ENCODE assay signal across 8 mouse cellular contexts in genomic region chr3:97942260-97942950, GRCm38 (mm10). TPM values are rescaled to one million over a fixed set of nuclear protein-coding genes. Genes with fewer than 3 reads are reported as not detected.
DNase-seq lines count a peak whose midpoint lies in the region; ATAC-seq and TF ChIP-seq lines count a peak whose summit lies in the region.

No protein-coding gene starts in this region.

- peak overlapping the region; percentile 30 for H3K4me2 ChIP-seq in forebrain, embryonic 14.5 days (ENCODE audit: low read length)
- peak overlapping the region; percentile 42 for H3K4me2 ChIP-seq in hindbrain, embryonic 12.5 days (replicated peaks)
- peak overlapping the region; percentile 31 for H3K4me2 ChIP-seq in midbrain, postnatal 0 days (ENCODE audit: low read depth, low read length, poor library complexity, severe bottlenecking)

- no peak; a peak in 1 of 4 replicates for TF ChIP-seq EP300 in MEL (IDR thresholded peaks at IDR 0.05; ENCODE audit: low read depth in 1 of 2, low read length in 2 of 2)

- intact Hi-C loops in left cerebral cortex, postnatal 36 days (cut with DNase I) = no loop called here

- peak in 1 of 3 experiments; percentile 17; a peak in 2 of 6 replicates for TF ChIP-seq CTCF in MEL (IDR thresholded peaks at IDR 0.05 in 2 of 3, conservative IDR thresholded peaks at IDR 0.05 in 1 of 3; ENCODE audit: control insufficient read depth in 1 of 3, insufficient read depth in 1 of 3, low read depth in 2 of 3, low read length in 3 of 3, poor library complexity in 1 of 3, severe bottlenecking in 1 of 3)
- no peak for TF ChIP-seq CTCF in liver, adult 2 months (IDR thresholded peaks at IDR 0.05; ENCODE audit: low read depth, low read length)
- TF ChIP-seq CTCF in midbrain, postnatal 0 days (IDR thresholded peaks at IDR 0.05) = peak; percentile 27

- TF ChIP-seq RAD21 in MEL (IDR thresholded peaks at IDR 0.05; ENCODE audit: low read depth, low read length) = no peak

- H3K27ac ChIP-seq in MEL (ENCODE audit: control insufficient read depth, low read depth, low read length) = peak overlapping the region; percentile 87
- no peak overlapping the region for H3K27ac ChIP-seq in forebrain, embryonic 14.5 days (ENCODE audit: low read depth, low read length)
- H3K27ac ChIP-seq in hindbrain, embryonic 12.5 days = peak overlapping the region; percentile 79
- no peak overlapping the region for H3K27ac ChIP-seq in liver, adult 2 months (replicated peaks; ENCODE audit: insufficient read depth, low read depth, low read length)
- H3K27ac ChIP-seq in midbrain, postnatal 0 days (ENCODE audit: low read depth, low read length) = no peak overlapping the region

- peaks cover under 1% of the 10 kb centered on the region; the same call in 1 of the 2 replicates for H3K79me2 ChIP-seq in MEL (ENCODE audit: control insufficient read depth, insufficient read depth, low read length, poor library complexity)
- no peaks in the 10 kb centered on the region for H3K79me2 ChIP-seq in liver, adult 2 months (ENCODE audit: control insufficient read depth, insufficient read depth, low read length)

- no peaks in the 10 kb centered on the region for H3K27me3 ChIP-seq in MEL (ENCODE audit: control insufficient read depth in 1 of 2, insufficient read depth in 2 of 2, low read length in 2 of 2)
- H3K27me3 ChIP-seq in forebrain, embryonic 14.5 days (replicated peaks; ENCODE audit: control insufficient read depth, insufficient read depth, low read length) = no peaks in the 10 kb centered on the region
- no peaks in the 10 kb centered on the region for H3K27me3 ChIP-seq in hindbrain, embryonic 12.5 days
- no peaks in the 10 kb centered on the region for H3K27me3 ChIP-seq in liver, adult 2 months (ENCODE audit: control insufficient read depth, insufficient read depth, low read length)
- H3K27me3 ChIP-seq in midbrain, postnatal 0 days (ENCODE audit: insufficient read depth, low read length) = no peaks in the 10 kb centered on the region; the same call in 1 of the 2 replicates

- peaks cover 0 to 55% of the 10 kb centered on the region in 2 experiments; a peak in 2 of 4 replicates for H3K36me3 ChIP-seq in MEL (ENCODE audit: control insufficient read depth in 1 of 2, insufficient read depth in 2 of 2, low read length in 2 of 2)
- H3K36me3 ChIP-seq in forebrain, embryonic 14.5 days (ENCODE audit: control insufficient read depth, insufficient read depth, low read length) = no peaks in the 10 kb centered on the region
- no peaks in the 10 kb centered on the region for H3K36me3 ChIP-seq in hindbrain, embryonic 12.5 days
- no peaks in the 10 kb centered on the region for H3K36me3 ChIP-seq in liver, adult 2 months (ENCODE audit: control insufficient read depth, insufficient read depth, low read length)
- H3K36me3 ChIP-seq in midbrain, postnatal 0 days (ENCODE audit: insufficient read depth, low read length) = no peaks in the 10 kb centered on the region

- TF ChIP-seq POLR2A in MEL (IDR thresholded peaks at IDR 0.05; ENCODE audit: control insufficient read depth in 1 of 2, insufficient read depth in 1 of 2, low read depth in 1 of 2, low read length in 2 of 2, poor library complexity in 1 of 2) = peak in 1 of 2 experiments; percentile 53; a peak in 1 of 4 replicates
- TF ChIP-seq POLR2A in liver, adult 2 months (IDR thresholded peaks at IDR 0.05; ENCODE audit: extremely low read depth, insufficient read depth, low read length) = no peak

- peaks cover 56 to 62% of the 10 kb centered on the region in 2 experiments for H3K4me1 ChIP-seq in MEL (ENCODE audit: control insufficient read depth in 1 of 2, insufficient read depth in 2 of 2, low read length in 2 of 2)
- peaks cover 38% of the 10 kb centered on the region for H3K4me1 ChIP-seq in forebrain, embryonic 14.5 days (ENCODE audit: control insufficient read depth, insufficient read depth, low read length)
- peaks cover 51% of the 10 kb centered on the region for H3K4me1 ChIP-seq in hindbrain, embryonic 12.5 days
- peaks cover 12% of the 10 kb centered on the region for H3K4me1 ChIP-seq in liver, adult 2 months (ENCODE audit: control insufficient read depth, insufficient read depth, low read length)
- H3K4me1 ChIP-seq in midbrain, postnatal 0 days (ENCODE audit: insufficient read depth, low read length) = peaks cover 4% of the 10 kb centered on the region; the same call in 1 of the 2 replicates

- peak; percentile 27; the same call in 1 of the 2 replicates for ATAC-seq in forebrain, embryonic 14.5 days
- peak; percentile 18; the same call in 1 of the 2 replicates for ATAC-seq in hindbrain, embryonic 12.5 days (ENCODE audit: low FRiP score)
- ATAC-seq in midbrain, postnatal 0 days (ENCODE audit: low FRiP score) = peak; percentile 38; the same call in 1 of the 2 replicates

- WGBS in forebrain, embryonic 14.5 days = 13% methylated on average over 16 of the region's 16 CpGs
- WGBS in hindbrain, embryonic 12.5 days = 3% methylated on average over 16 of the region's 16 CpGs
- WGBS in liver, adult 2 months = 31% methylated on average over 16 of the region's 16 CpGs
- WGBS in midbrain, postnatal 0 days = 9% methylated on average over 16 of the region's 16 CpGs

- peak overlapping the region; percentile 66 for H3K9ac ChIP-seq in MEL (ENCODE audit: control insufficient read depth, low read depth, low read length, poor library complexity, severe bottlenecking)
- H3K9ac ChIP-seq in forebrain, embryonic 14.5 days (ENCODE audit: low read length) = 0 out of 2 replicates have a peak overlapping the region, but pooled peaks have one; percentile 1
- H3K9ac ChIP-seq in hindbrain, embryonic 12.5 days = 0 out of 2 replicates have a peak overlapping the region, but pooled peaks have one; percentile 2
- peak overlapping the region; percentile 62 for H3K9ac ChIP-seq in liver, adult 2 months (ENCODE audit: low read depth, low read length)
- peak overlapping the region; percentile 24; the same call in 1 of the 2 replicates for H3K9ac ChIP-seq in midbrain, postnatal 0 days (replicated peaks; ENCODE audit: low read length, poor library complexity, severe bottlenecking)

- H3K9me3 ChIP-seq in MEL (replicated peaks; ENCODE audit: insufficient read depth, low read length) = no peaks in the 10 kb centered on the region
- no peaks in the 10 kb centered on the region for H3K9me3 ChIP-seq in forebrain, embryonic 14.5 days (replicated peaks; ENCODE audit: control insufficient read depth, low read length)
- no peaks in the 10 kb centered on the region for H3K9me3 ChIP-seq in hindbrain, embryonic 12.5 days (replicated peaks)
- no peaks in the 10 kb centered on the region for H3K9me3 ChIP-seq in midbrain, postnatal 0 days (ENCODE audit: low read length)

- DNase-seq in 3T3-L1 (ENCODE audit: low read depth, low spot score) (peak; percentile 75), MEL (ENCODE audit: low read depth, low spot score) (peak; percentile 68)
- peak; percentile 33 for DNase-seq in forebrain, embryonic 14.5 days (ENCODE audit: low spot score)
- DNase-seq in liver, adult 2 months (ENCODE audit: extremely low read depth, low read depth, low spot score) = peak; percentile 24
- no peak for DNase-seq in midbrain, postnatal 0 days (ENCODE audit: low spot score)
- DNase-seq in spleen, adult 12 weeks (ENCODE audit: low spot score) = no peak
- DNase-seq in left cerebral cortex, postnatal 36 days (ENCODE audit: low spot score in 2 of 2) = no peak

- H3K4me3 ChIP-seq in MEL (ENCODE audit: control insufficient read depth in 1 of 2, insufficient read depth in 1 of 2, low read depth in 2 of 2, low read length in 2 of 2) = peak overlapping the region; percentile 55 to 59
- no peak overlapping the region for H3K4me3 ChIP-seq in forebrain, embryonic 14.5 days (ENCODE audit: low read depth, low read length)
- H3K4me3 ChIP-seq in hindbrain, embryonic 12.5 days = no peak overlapping the region
- H3K4me3 ChIP-seq in liver, adult 2 months (ENCODE audit: insufficient read depth, low read depth, low read length) = peak overlapping the region; percentile 49
- peak overlapping the region; percentile 12; the same call in 1 of the 2 replicates for H3K4me3 ChIP-seq in midbrain, postnatal 0 days (ENCODE audit: low read depth, low read length)

TF ChIP-seq in MEL, 35 proteins besides CTCF, POLR2A, EP300 and RAD21 (continues in another document):
- TF ChIP-seq POLR2AphosphoS5 (IDR thresholded peaks at IDR 0.05; ENCODE audit: borderline replicate concordance, low read depth, low read length) (no peak), ZKSCAN1 (IDR thresholded peaks at IDR 0.05; ENCODE audit: low read depth, low read length) (no peak), ETS1 (IDR thresholded peaks at IDR 0.05; ENCODE audit: low read depth, low read length) (0 out of 2 replicates have a peak, but pooled peaks have one; percentile 57), MYC (IDR thresholded peaks at IDR 0.05; ENCODE audit: low read depth, low read length) (no peak), CHD2 (IDR thresholded peaks at IDR 0.05; ENCODE audit: low read length) (peak; percentile 25; the same call in 1 of the 2 replicates), ZC3H11A (IDR thresholded peaks at IDR 0.05; ENCODE audit: low read depth, low read length) (no peak), TBP (IDR thresholded peaks at IDR 0.05; ENCODE audit: low read depth, low read length) (0 out of 2 replicates have a peak, but pooled peaks have one; percentile 40)

RNA-seq across cellular contexts. Expression of gene Sec22b, which starts 41.4 kb away (rescaled TPM):
- total RNA-seq in MEL (2012; rRNA removed) = 35.3 and 36.8 TPM in 2 replicates
- 10 to 100 TPM in 1 of 2 experiments, not detected in 1; 43.3 TPM for polyA plus RNA-seq in MEL (2012; ENCODE audit: insufficient read depth in 1 of 2, insufficient read length in 2 of 2, low read depth in 1 of 2, low replicate concordance in 2 of 2, missing spikeins in 1 of 2)
- 124 and 130 TPM in 2 replicates for polyA plus RNA-seq in forebrain, embryonic 14.5 days (2014; fragmentation: Nextera tagmentation; extraction: Ambion mirVana)
- polyA plus RNA-seq in hindbrain, embryonic 12.5 days (2016; fragmentation: Nextera tagmentation; extraction: Ambion mirVana) = 104 and 114 TPM in 2 replicates
- 35.3 and 36.2 TPM in 2 replicates for total RNA-seq in liver, adult 2 months (2014; rRNA removed)
- polyA plus RNA-seq in liver, adult 2 months (2012; rRNA removed) = 24.6 and 26.3 TPM in 2 replicates
- total RNA-seq in midbrain, postnatal 0 days (2014; rRNA removed) = 62.8 and 69.3 TPM in 2 replicates
- polyA plus RNA-seq in midbrain, postnatal 0 days (2015; fragmentation: Nextera tagmentation; extraction: Ambion mirVana) = 81.4 and 89.1 TPM in 2 replicates
- 10 to 100 TPM; 72.5 to 79.6 TPM for total RNA-seq in left cerebral cortex, postnatal 36 days (2021)

RNA-seq across cellular contexts. Expression of gene Pde4dip, which starts 53.9 kb away (rescaled TPM):
- 52.4 and 53.3 TPM in 2 replicates for total RNA-seq in MEL (2012; rRNA removed)
- 10 to 100 TPM in 1 of 2 experiments, not detected in 1; 47.6 TPM for polyA plus RNA-seq in MEL (2012; ENCODE audit: insufficient read depth in 1 of 2, insufficient read length in 2 of 2, low read depth in 1 of 2, low replicate concordance in 2 of 2, missing spikeins in 1 of 2)
- 50.6 and 62.8 TPM in 2 replicates for polyA plus RNA-seq in forebrain, embryonic 14.5 days (2014; fragmentation: Nextera tagmentation; extraction: Ambion mirVana)
- polyA plus RNA-seq in hindbrain, embryonic 12.5 days (2016; fragmentation: Nextera tagmentation; extraction: Ambion mirVana) = 50.7 and 54.9 TPM in 2 replicates
- 48.0 and 50.1 TPM in 2 replicates for total RNA-seq in liver, adult 2 months (2014; rRNA removed)
- polyA plus RNA-seq in liver, adult 2 months (2012; rRNA removed) = 24.0 and 26.4 TPM in 2 replicates
- total RNA-seq in midbrain, postnatal 0 days (2014; rRNA removed) = 93.6 and 100 TPM in 2 replicates
- 46.4 and 47.6 TPM in 2 replicates for polyA plus RNA-seq in midbrain, postnatal 0 days (2015; fragmentation: Nextera tagmentation; extraction: Ambion mirVana)
- total RNA-seq in left cerebral cortex, postnatal 36 days (2021) = 100 to 1,000 TPM; 209 to 247 TPM

Comparison
In these comparisons a context has a peak if more than half of its experiments do, and no peak if none do; other contexts are left out.
1. DNase-seq: peak in 3T3-L1 (single experiment), MEL (single experiment), forebrain, embryonic 14.5 days (single experiment) and liver, adult 2 months (single experiment); none in midbrain, postnatal 0 days (single experiment), spleen, adult 12 weeks (single experiment) and left cerebral cortex, postnatal 36 days (0 of 2).
2. H3K27ac ChIP-seq: peak in MEL (single experiment) and hindbrain, embryonic 12.5 days (single experiment); none in forebrain, embryonic 14.5 days (single experiment), liver, adult 2 months (single experiment) and midbrain, postnatal 0 days (single experiment).
3. H3K4me3 ChIP-seq: peak in MEL (2 of 2), liver, adult 2 months (single experiment) and midbrain, postnatal 0 days (single experiment); none in forebrain, embryonic 14.5 days (single experiment) and hindbrain, embryonic 12.5 days (single experiment).
4. H3K9ac ChIP-seq: peak in every context shown above with its lines; median percentile 66 in MEL; 62 in liver, adult 2 months; 24 in midbrain, postnatal 0 days; 2 in hindbrain, embryonic 12.5 days; 1 in forebrain, embryonic 14.5 days.
5. Peak in every context shown above with its lines, with median percentiles within 50 percentile points of each other: ATAC-seq and H3K4me2 ChIP-seq.